Mouse (Mus musculus) Muller cell, postnatal 12 days (primary cell): Measurements from ENCODE around the gene Rora.

Experiments
- DNase-seq: peaks from one replicate; pipeline ENCODE4 v3.0.0-alpha.2; 2015; ENCODE audit errors: inconsistent ontology term

Rora gene

DNA sequence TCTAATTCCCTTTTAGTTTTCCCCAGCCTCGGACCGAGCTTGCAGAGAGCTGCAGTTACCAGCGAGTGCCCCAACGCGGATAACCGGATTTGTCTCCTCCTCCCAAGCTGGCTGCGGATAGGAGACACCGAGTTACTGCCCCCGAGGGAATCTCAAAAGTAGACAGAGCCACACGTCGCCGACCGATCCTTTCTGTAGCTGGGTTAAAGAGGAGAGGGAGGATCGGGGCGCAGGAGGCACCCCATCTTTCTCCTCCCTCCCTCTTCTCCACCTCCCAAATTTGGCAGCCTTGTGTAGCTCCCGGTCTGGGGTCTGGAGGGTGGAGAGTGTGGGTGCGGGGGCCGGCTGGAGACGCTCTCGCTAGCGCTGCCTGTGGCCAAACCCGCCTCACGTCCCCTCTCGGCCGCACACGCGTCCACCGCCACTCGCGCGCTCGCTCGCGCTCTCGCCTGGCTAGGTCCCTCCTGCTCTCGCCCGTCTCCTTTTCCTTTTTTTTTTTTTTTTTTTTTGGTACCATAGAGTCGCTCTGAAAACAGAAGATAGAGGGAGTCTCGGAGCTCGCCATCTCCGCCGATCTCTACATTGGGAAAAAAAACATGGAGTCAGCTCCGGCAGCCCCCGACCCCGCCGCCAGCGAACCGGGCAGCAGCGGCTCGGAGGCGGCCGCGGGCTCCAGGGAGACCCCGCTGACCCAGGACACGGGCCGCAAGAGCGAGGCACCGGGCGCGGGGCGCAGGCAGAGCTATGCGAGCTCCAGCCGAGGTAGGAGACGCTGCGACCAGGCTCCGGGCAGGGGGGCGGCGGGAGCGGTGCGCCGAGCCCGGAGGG, at the start of gene Rora:
TSS of gene Rora (plus strand) at position 576 of the 828 bp plus-strand sequence.
- DNase-seq: peak; percentile 94

DNA sequence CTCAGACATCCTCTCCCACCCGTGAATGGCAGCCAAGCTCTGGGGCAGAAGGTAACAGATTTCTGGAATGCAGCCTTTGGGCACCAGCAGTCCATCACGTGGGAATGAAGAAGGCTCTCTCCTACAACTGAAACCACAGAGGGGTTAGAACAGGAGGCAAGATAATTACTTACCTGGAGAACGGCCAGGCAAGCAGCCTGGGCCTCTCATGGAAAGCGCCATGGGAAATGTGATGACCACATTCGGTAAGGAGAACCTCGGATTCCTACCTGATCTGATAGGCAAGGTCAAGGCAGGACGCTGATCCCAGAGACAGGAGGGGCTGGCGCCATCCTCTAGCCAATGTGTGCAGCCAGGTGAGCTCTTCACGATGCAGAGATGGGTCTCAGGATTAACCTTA, 39.6 kb upstream of the Rora start:
- DNase-seq: no peak

DNA sequence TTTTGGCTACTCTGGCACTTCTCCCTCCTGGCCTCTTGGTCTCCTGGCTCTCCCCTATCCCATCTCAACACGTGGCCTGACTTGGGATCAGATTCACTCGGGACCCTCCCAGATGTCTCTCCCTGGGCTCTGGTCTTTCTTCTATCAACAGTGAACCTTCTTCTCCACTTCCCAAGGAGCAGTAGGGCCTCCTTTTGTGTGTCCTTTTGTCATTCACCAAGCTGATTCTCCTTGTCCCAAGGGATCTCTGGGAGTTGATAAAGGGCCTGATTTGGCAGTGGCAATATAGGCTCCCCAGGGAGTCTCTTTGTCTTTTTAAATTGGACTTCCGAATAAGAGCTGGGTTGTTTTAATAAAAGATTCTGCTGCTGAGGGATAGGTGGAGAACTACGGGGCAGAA, 36.5 kb upstream of the Rora start:
- no peak for DNase-seq

DNA sequence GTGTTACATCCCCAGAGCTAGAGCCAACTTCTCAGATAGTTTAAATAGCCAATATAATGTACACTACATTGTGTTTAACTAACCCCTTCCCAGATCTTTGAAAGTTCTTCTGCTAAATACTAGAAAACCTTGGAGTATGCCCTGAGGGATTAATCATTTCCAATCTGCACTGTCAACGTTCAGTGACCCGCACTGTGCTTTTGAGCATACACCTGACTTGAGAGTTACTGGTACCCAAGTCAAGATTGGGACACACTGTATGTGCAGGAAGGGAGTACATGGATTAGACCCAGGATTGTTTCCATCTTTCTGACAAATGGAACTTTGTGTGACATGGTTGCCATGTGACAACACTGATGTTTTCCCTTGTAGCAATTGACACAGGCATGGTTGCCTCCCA, 33.5 kb upstream of the Rora start:
- no peak for DNase-seq

GRCm38 (mm10) chr9:68620441-68620840, 33.1 kb upstream of the Rora start:
- no peak for DNase-seq

GRCm38 (mm10) chr9:68624981-68625380, 28.6 kb upstream of the Rora start:
- DNase-seq: peak; percentile 98

DNA sequence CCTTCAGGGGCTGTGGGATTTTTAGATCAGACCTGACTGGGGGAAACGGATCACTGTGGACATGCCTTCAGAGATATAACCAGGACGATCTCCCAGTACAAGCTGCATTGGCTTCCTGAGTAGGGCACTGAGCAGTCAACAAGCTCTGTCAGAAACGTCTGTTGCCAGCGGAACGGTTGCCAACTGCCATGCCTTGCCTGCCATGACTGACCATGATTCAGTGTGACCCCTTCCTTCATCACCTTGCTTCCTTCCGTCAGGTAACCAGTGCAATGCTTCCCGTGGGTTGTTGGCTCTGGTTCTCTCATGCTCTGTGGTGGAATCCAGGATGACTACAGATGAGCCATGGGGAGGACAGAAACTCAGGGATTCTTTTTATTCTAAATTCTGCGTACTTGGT, 16.3 kb upstream of the Rora start:
- no peak for DNase-seq

DNA sequence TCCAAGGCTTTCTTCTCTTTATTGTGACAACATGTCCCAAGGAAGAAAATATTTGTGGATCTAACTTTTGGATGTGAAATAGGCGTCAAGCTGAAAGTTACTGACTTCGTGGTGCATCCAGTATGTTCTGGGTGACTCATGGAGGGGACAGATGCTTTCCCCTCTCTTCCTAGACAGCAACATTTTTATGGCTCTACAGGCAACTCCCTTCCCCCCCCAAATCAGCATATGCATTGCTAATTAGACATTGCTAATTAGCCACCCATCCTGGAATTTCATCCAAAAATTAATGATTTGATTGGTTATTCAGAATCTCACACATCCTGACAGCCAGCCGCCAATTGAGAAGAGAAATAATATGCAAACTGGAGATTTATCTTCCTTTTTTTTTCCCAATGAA, 12.5 kb upstream of the Rora start:
- no peak for DNase-seq

- DNase-seq: no peak
These were observed 5.5 kb upstream of the Rora start for GRCm38 (mm10) chr9:68648061-68648460.

DNA sequence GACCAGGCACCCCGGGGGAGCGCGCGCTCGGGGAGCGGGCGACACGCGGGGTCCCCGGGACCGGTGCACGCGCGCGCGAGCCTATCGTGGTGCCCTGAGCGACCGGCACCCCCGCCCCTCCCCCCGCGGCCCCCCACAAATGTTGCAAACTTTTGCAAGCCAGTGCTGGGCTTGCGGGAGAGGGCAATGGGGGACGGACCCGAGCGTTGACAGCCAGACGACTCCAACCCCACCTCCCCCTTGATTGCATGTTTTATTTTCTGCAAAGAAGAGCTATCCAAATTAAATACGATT, 400 bp downstream of the Rora start:
- no peak for DNase-seq

DNA sequence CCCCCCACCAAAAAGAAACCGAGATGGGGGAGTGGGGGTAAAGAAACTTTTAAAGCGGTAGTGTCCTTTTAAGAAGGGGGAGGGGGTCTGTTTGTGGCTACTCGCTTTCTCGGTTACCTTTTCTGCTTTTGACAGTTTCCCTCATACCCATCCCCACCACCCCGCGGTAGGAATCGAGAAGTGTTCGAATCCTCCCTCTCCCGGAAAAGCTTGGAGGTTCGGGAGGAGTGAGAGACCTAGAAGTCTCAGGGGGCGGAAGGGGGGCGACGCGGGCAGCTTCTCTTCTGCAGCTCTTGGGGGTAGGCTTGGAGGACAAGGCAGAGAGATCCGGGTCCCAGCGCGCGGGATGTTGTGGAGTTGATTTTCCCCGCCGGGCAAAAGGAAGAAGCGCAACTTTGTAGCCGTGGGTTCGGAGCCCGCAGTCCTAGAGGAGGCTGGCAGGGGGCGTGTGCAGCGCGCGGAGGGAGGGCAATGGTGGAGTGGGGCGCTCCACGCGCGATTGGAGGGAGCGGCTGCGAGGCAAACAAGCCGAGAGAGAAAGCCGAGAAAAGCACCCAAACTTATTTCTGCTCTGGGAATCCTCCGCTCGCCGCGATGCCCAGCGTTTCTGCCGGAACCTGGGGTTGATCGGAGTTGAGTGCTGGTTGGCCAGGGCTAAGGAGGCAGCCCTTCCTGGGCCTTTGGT, 889 bp downstream of the Rora start:
- DNase-seq: peak; percentile 58

DNA sequence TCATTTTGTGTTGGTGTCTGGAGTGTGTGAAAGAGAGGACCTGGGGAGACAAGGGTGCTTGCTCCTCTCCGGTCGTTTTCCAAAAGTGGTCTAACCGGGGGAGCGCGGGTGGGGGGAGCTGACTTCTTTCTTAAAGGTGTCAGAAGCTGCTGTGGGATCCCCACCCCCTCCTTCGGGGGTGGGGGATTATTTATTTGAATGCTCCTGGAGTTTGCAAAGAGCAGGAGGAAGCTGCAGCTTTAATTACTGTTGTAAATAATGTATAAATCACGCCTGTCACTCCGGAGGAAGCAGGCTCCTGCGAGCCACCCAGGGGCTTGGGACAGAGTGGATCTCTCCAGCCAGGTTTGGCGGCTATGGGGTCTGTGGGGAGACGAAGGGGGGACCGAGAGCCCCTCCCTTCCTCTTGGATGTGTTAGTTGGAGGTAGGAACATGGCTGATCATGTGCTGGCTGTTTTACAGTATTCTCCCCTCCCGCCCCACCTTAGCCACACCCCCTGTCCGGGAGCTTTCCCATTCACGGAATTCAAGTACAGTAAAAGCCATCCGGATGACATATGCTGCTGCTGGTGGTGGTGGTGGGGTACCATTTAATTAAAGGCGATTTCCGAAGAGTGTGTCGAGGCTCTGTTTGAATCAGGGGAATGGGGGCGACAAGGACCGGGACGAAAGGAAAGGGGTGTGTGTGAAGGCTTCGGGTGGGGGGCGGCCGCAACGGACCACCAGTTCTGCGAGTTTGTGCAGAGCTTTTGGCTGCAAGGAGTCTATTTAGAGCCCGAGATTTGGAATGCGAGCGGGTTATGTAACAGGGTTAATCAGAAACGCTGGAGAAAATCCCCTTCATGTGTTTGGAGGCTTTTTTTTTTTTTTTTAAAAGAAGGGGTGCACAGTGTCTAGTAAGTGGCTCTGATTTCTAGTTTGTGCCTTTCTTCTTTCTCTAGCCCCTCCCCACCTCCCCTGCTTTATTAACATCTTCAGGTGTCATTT, 1.7 kb downstream of the Rora start:
- DNase-seq: peak; percentile 83

GRCm38 (mm10) chr9:68656076-68656795, 2.6 kb downstream of the Rora start:
- DNase-seq: peak; percentile 61

DNA sequence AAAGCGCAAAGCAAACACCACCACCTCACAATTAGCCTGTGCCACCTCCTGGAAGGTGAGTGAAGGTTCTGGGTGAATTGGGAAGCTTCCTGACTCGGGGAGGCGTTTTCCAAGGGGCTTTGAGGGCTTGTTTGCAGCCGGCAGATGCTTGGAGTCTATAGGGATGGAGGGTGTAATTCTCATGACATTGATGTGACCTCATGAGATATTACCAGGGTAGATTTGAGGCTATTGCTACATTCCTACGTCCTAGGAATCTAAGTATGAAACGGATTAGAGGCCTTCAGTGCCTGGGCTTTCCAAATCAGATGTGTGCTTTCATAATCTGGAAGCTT, 3.2 kb downstream of the Rora start:
- no peak for DNase-seq

- DNase-seq: no peak
These were observed 17.1 kb downstream of the Rora start for GRCm38 (mm10) chr9:68670731-68671130.

DNA sequence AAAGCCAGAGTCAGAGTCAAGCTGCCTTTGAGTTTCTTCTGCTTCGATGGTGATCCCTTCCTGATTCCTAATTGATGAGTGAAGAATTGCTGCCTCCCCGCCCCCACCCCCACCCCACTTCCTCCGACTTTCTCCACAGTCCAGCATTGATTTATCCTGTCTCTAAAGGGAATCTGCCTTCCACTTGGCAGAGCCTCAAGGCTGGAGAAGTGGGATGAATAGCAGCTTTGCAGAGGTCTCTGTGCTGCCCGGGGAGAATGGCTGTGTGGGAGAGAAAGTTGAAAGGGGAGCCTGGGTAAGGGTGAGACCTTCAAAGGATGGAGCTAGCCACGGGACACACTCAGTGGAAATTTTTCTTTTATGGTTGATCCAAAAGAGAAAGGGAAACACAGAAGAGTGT, 18.9 kb downstream of the Rora start:
- peak; percentile 44 for DNase-seq

DNA sequence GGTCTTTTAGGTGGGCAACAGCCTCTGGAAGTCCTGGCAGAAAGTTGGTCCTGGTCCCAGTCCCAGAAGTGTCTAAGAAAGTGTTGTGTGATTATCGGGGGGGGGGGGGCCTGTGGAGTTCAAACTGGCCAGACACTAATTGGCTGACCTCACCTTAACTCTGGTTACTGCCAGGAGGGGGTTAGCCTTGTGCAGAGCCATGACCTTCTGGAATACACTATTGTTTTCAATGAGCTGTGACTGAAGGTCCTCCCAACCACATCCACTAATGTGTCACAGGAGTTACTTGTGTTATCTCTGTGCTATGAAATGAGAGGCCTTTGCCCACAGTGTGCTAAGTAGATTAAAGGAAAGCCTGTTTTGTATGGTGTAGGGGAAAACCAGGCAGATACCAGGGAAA, 19.6 kb downstream of the Rora start:
- DNase-seq: no peak

DNA sequence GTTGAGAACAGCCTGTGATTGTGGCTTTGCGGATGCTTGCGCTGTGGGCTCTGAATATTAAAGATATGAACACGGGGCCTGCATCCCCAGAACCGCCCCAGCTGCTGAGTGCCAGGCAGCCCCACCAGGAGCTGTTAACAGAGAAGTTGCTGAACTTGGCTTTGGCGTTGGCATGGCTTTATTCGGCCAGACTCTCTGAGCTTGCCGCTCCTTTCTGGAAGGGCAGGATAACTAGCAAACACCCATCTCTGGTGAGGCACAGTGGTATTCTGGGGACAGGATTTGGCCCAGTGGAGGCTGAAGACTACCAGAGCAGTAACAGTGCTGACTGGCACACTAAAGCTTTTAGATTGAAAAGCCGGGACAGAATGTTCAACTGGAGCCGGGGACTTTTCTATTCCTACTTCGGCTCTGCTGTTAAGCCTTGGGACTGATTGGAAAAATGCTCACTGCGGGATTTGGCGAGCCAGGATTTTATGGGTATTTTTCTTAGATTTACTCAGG, 26.3 kb downstream of the Rora start:
- no peak for DNase-seq

GRCm38 (mm10) chr9:68683938-68684337, 30.4 kb downstream of the Rora start:
- DNase-seq: no peak

GRCm38 (mm10) chr9:68685562-68685961, 32.0 kb downstream of the Rora start:
- DNase-seq: no peak

DNA sequence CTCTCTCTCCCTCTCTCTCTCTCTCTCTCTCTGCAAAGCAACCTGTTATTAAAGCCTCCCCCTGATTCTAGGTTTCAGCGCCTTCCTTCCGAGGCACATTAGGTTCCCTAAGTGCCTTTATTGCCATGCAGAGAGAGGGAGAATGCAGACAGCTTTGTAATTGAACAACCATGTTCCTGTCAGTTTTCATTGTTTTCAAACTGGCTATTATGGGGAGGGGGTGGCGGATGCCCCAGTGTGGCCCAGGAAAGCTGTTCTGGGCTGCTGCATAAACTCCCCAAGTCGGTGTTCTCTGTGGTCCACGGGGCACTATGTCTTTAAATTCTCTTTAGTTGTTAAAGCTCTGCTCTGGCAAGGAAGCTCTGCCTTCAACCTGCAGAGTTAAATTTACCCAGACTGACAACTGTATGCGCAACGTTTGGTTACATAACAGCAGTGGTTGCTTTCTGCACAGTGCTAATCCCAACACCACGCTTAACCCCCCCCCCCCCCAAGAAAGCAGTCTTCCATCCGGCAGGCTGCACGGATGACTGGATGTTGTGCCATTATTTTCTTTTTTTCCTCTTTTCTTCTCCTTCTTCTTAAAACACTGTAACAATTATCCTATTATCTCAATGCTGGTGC, 33.8 kb downstream of the Rora start:
- DNase-seq: no peak
